Mouse (Mus musculus) G1E (cell line): Measurements from ENCODE around the gene Myo6. TPM values are rescaled to one million over a fixed set of nuclear protein-coding genes. Genes with fewer than 3 reads are reported as not detected.

Experiments
- ATAC-seq: 2 replicates; pipeline ENCODE4 v1.8.0; 2016; ENCODE audit warnings: mild to moderate bottlenecking; ENCODE audit not compliant: insufficient number of reproducible peaks, poor library complexity, low FRiP score, severe bottlenecking; ENCODE audit errors: extremely low read depth
- DNase-seq: peaks from one replicate; pipeline ENCODE4 v3.0.0; 2012; ENCODE audit warnings: low spot score
- H3K27me3 ChIP-seq: 2 replicates; pipeline ENCODE4 v1.6.1; 2012; ENCODE audit warnings: mild to moderate bottlenecking, low read length, inconsistent platforms; ENCODE audit not compliant: insufficient read depth
- H3K36me3 ChIP-seq: replicated peaks from 2 replicates; pipeline ENCODE3; 2012; ENCODE audit warnings: mild to moderate bottlenecking, inconsistent platforms
- H3K4me1 ChIP-seq: 2 replicates; pipeline ENCODE4 v1.6.1; 2012; ENCODE audit warnings: low read depth, low read length, inconsistent platforms, mixed read lengths; ENCODE audit not compliant: insufficient read depth
- H3K4me3 ChIP-seq: 2 replicates; pipeline ENCODE4 v1.5.1; 2012; ENCODE audit warnings: low read depth, mild to moderate bottlenecking, inconsistent platforms, low read length, moderate library complexity, mixed read lengths
- H3K9me3 ChIP-seq: replicated peaks from 2 replicates; pipeline ENCODE4 v1.6.1; 2012; ENCODE audit warnings: inconsistent platforms
- CTCF ChIP-seq: IDR thresholded peaks from 2 replicates; pipeline ENCODE4 v1.5.1; 2012; ENCODE audit warnings: low read depth, low read length, inconsistent platforms, mixed read lengths
- GATA1 ChIP-seq: IDR thresholded peaks from 2 replicates; pipeline ENCODE4 v1.6.1; 2012; ENCODE audit warnings: borderline replicate concordance, low read length, inconsistent platforms, mixed read lengths
- GATA2 ChIP-seq: IDR thresholded peaks from 2 replicates; pipeline ENCODE4 v1.6.1; 2012; ENCODE audit warnings: low read depth, low read length, inconsistent platforms, borderline replicate concordance
- POLR2AphosphoS5 ChIP-seq: IDR thresholded peaks from 2 replicates; pipeline ENCODE4 v1.6.1; 2012; ENCODE audit warnings: low read depth, low read length, inconsistent platforms; ENCODE audit not compliant: insufficient replicate concordance
- TAL1 ChIP-seq: conservative IDR thresholded peaks from 2 replicates; pipeline ENCODE4 v1.6.1; 2012; ENCODE audit warnings: low read depth, low read length, inconsistent platforms, mixed read lengths
- polyA plus RNA-seq: library from polyadenylated mRNA; stranded (reverse); fragments of >175 nt; gene quantifications from 2 replicates; pipeline ENCODE4 v1.2.3, GENCODE M21; 2012
- total RNA-seq, 2 experiments: library from RNA; stranded (forward) in 1 of 2; stranded (reverse) in 1 of 2; fragments of 200-1000 nt in 1 of 2; fragments of >200 nt in 1 of 2; fragmentation: Nextera tagmentation in 1 of 2; gene quantifications; 2 replicates each; pipeline ENCODE4 v1.2.3; 2014 to 2017

Myo6 gene
- total and polyA plus RNA-seq, 3 experiments = 8.2 to 17.6 (median 13.5) TPM

DNA sequence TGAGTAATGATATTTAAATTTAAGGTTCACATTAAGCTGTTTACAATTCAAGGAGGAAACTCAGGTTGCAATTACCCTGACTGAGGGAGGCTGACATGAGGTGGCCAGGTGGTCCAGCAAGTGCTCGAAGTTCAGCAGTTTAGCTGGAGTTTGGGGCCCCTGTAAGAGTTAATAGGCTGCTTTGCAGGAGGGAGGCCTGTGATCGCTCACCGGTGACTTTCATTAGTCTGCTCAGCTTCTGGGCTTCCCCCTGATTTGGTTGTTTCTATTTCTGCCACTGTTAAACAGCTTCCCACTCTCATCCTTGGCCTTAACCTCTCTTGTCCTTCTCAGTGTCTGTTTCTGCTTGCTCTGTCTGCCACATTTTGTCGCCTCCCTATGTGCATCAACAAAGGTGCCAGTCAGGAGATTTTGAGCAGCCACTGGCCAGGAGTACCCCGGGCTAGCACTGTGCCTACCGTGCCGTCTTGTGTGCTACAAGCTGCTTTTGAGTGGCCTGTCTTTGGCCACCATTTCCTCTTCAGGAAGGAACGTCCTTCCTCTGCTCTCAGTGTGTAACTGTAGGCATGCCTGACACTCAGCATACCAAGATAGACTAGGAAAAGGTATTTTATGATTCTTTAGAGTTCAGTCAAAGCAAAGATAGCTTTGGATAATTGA lies 97.7 kb downstream of the Myo6 start:
- DNase-seq = no peak
- no peak for ATAC-seq
- TF ChIP-seq GATA1 = no peak
- no peak for TF ChIP-seq GATA2
- TF ChIP-seq POLR2AphosphoS5 = no peak
- no peak for TF ChIP-seq TAL1
- no peak for TF ChIP-seq CTCF
- no peak overlapping the region for H3K4me3 ChIP-seq
- no peaks in the 10 kb centered on the region for H3K4me1 ChIP-seq
- no peaks in the 10 kb centered on the region for H3K27me3 ChIP-seq
- no peaks in the 10 kb centered on the region for H3K9me3 ChIP-seq
- no peaks in the 10 kb centered on the region for H3K36me3 ChIP-seq

DNA sequence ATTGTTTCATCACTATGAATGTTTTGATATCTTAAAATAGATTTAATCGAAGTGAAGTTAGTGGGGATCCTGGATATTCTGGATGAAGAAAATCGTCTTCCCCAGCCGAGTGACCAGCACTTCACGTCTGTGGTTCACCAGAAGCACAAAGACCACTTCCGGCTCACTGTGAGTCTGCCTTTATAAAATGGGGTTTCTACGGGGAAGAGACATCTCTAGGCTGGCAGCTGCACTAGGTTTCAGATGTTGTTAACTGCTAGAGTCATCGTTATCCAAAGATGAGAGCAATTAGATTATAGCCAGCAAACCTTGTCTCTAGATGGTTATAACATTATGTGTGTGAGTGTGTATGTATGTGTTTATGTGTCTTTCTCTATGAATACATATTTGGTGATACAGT lies 101.3 kb downstream of the Myo6 start:
- ATAC-seq (no peak), DNase-seq (no peak)
- H3K9me3 ChIP-seq = no peaks in the 10 kb centered on the region
- no peak overlapping the region for H3K4me3 ChIP-seq
- TF ChIP-seq TAL1 (no peak), CTCF (no peak), POLR2AphosphoS5 (no peak), GATA2 (no peak), GATA1 (no peak)
- no peaks in the 10 kb centered on the region for H3K27me3 ChIP-seq
- no peaks in the 10 kb centered on the region for H3K36me3 ChIP-seq
- H3K4me1 ChIP-seq = no peaks in the 10 kb centered on the region

DNA sequence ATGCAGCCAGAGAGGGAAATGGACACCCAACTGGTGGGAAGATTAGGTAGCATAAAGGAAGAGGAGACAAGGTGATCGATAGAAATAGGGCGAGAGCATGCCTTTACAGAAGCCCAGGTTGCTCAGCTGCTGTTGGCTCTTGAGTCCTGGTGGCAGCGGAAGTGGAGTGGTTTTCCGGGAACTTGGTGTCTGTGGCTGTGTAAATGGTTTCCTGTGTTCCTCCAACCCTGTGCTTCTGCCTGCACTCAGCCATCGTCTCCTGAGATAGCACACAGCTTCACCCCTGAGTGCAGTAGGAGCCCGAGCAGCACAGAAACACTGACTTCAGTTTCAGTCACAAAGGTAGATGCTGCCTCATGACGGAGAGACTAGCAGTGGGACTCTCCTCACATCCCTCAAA lies 101.7 kb downstream of the Myo6 start:
- no peaks in the 10 kb centered on the region for H3K36me3 ChIP-seq
- no peaks in the 10 kb centered on the region for H3K9me3 ChIP-seq
- H3K4me1 ChIP-seq = no peaks in the 10 kb centered on the region
- ATAC-seq = no peak
- H3K27me3 ChIP-seq = no peaks in the 10 kb centered on the region
- H3K4me3 ChIP-seq = no peak overlapping the region
- no peak for TF ChIP-seq GATA2
- no peak for TF ChIP-seq TAL1
- TF ChIP-seq CTCF = no peak
- no peak for TF ChIP-seq GATA1
- no peak for TF ChIP-seq POLR2AphosphoS5
- DNase-seq = no peak

DNA sequence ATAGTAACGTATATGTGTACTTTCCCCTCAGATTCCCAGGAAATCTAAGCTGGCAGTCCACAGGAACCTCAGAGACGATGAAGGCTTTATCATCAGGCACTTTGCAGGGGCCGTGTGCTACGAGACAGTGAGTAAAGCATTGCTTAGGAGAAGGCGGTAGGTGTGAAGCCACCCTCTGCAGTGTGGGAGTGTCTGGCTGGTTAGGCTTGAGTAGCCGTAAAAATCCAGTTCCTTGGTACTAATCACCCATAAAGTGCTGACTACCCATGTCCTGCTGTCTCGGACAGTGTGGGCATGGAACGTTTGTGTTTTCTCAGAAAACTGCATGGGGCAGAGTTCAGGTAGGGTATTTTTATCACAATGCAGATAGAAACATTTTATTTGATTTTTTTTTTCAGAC lies 104.8 kb downstream of the Myo6 start:
- Histone ChIP-seq H3K36me3 (no peaks in the 10 kb centered on the region), H3K4me3 (no peak overlapping the region), H3K4me1 (no peaks in the 10 kb centered on the region), H3K27me3 (no peaks in the 10 kb centered on the region), H3K9me3 (no peaks in the 10 kb centered on the region)
- no peak for ATAC-seq
- no peak for DNase-seq
- TF ChIP-seq TAL1 (no peak), GATA2 (no peak), GATA1 (no peak), POLR2AphosphoS5 (no peak)

DNA sequence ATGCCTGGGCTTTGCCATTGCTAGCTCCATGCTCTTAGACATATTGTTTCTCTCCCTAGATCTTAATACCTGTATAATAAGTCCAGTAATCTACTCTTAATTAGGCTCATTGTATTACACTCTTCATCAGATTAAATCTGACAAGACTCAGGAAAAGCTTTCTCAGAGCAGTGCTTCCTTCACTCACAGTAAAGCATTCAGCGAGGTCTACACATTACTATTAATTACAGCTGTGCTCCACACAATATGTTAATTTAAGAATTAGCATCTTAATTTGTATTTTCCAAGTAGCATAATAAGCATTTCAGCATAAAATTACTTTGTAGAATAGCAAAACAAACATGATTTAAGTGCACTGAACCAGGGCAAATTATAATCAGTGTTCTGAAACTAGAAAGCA lies 108.1 kb downstream of the Myo6 start:
- Histone ChIP-seq H3K4me3 (no peak overlapping the region), H3K9me3 (no peaks in the 10 kb centered on the region), H3K36me3 (no peaks in the 10 kb centered on the region), H3K4me1 (no peaks in the 10 kb centered on the region), H3K27me3 (no peaks in the 10 kb centered on the region)
- no peak for DNase-seq
- ATAC-seq = no peak
- TF ChIP-seq POLR2AphosphoS5 = no peak
- no peak for TF ChIP-seq CTCF
- no peak for TF ChIP-seq GATA1
- TF ChIP-seq GATA2 = no peak
- no peak for TF ChIP-seq TAL1

DNA sequence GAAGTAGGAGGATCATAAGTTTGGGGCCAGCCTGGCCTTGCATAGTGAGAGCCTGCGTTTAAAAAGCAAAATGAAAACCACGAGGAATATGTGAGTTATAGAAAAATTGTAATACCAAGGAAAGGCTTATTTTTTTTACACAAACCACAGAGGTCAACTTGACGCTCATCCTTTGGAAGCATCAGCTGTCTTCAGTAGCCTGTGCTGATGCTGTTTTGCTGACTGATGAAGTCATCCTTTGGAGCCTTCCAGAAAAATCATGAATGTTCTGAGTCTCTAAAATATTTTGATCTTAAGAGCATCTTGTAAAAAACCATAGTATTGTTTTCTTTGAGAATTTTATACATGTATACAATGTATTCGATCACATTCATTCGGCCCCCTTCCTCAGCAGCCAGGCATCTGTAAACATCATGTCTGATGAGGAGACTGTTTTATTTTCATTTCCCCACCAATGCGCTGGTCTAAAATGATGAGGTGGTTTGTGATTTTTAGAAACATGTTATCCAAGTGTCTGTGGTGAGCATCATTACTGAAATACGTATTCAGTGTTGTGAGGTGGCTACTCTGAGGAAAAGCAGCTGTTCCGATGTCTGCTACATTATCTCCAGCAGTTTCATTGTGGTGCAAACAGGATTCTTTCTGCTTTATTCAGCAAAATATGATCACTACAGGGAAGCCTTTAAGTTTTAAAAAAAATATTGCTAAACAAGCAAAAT lies 110.4 kb downstream of the Myo6 start:
- no peaks in the 10 kb centered on the region for H3K4me1 ChIP-seq
- no peaks in the 10 kb centered on the region for H3K9me3 ChIP-seq
- no peak for TF ChIP-seq TAL1
- no peak for TF ChIP-seq CTCF
- TF ChIP-seq GATA1 = no peak
- no peak for TF ChIP-seq POLR2AphosphoS5
- no peak for TF ChIP-seq GATA2
- H3K4me3 ChIP-seq = no peak overlapping the region
- H3K27me3 ChIP-seq = no peaks in the 10 kb centered on the region
- H3K36me3 ChIP-seq = no peaks in the 10 kb centered on the region
- no peak for DNase-seq
- no peak for ATAC-seq
